Mouse (Mus musculus): ENCODE data around the gene Tdpoz1. TPM values are rescaled to one million over a fixed set of nuclear protein-coding genes. Genes with fewer than 3 reads are reported as not detected.
"Not testable (repeated sequence)": the region's sequence is repeated elsewhere in the genome, so short reads cannot be mapped to it uniquely, and the experiment has no call there.

The Tdpoz1 gene
- total RNA-seq (2021): not detected in 2 replicates
- long read RNA-seq, experiment 1: 0 reads
- long read RNA-seq, experiment 2: 0 reads

DNA sequence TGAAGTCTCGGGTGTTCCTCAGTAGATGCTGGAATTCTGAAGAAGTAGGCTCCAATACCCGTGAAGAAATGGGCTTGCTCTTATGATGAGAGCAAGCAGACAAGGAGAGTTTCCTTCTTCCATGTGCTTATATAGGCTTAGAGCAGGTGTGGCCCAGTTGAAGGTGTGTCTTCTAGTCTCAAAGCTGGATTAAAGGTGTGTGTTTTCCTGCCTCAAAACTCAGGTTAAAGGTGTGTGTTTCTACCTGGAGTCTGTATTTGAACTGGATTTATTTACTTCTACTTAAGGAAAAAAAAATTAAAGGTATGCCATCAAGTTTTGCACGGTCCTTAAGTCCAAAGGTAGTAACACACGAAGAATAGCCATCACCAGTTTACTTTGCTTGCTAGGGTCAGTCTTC lies at the start of gene Tdpoz1:
Gene Tdpoz1 (minus strand): TSS at position 101 of the 400 bp plus-strand sequence.
- DNase-seq: not testable (repeated sequence)

DNA sequence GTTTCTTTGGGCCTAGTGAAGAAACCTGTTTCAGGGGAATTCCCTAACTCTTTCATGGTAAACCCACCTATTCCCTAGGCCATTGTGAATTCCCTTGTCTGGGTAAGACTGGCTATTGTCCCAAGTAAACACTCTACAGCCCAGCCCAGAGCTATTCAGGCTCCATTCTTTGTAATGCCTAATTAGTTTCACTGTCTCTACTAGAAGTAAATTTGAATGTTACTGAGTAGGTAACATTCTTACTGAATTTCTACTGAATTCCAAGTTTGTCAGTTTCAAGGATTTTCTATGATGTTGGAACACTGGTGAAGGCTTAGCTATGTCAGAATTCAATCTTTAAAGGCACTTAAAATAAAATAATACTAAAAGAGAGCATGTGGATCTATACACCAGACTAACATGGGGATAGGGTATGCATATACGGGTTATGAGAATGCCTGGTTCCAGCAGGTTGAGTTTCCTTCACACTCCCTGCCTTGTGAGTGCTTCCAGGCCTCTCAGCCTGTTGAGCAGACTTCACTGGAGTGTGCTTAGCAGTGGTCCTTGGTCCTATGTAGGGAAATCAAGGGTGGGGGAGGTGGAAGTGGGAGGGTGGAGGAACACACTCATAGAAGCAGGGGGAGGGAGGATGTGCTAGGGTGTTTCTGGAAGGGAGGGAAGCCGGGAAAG lies 33.0 kb upstream of the Tdpoz1 start:
- DNase-seq: not testable (repeated sequence)

DNA sequence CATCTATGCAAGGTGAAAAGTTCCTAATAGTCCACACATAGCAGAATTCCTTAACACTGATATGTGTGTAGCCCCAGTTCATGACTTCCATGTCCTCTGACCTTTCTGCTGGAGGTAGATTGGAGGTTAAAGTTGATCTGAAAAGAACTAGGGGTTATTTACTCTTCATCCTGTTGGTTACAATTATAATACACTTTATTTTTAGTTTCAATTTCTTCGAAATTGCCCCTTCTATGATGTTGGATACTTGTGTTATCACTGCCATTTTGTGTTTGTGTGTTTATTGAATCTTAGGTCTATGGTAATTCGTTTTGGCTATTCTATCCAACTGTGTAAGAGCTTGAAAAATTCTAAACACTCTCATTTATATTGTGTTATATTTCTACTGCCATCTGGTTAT lies 16.9 kb upstream of the Tdpoz1 start, which contains the start of gene Gm37596:
Gene Gm37596 (minus strand): TSS at position 101 of the 400 bp plus-strand sequence.
- not testable (repeated sequence) for DNase-seq

DNA sequence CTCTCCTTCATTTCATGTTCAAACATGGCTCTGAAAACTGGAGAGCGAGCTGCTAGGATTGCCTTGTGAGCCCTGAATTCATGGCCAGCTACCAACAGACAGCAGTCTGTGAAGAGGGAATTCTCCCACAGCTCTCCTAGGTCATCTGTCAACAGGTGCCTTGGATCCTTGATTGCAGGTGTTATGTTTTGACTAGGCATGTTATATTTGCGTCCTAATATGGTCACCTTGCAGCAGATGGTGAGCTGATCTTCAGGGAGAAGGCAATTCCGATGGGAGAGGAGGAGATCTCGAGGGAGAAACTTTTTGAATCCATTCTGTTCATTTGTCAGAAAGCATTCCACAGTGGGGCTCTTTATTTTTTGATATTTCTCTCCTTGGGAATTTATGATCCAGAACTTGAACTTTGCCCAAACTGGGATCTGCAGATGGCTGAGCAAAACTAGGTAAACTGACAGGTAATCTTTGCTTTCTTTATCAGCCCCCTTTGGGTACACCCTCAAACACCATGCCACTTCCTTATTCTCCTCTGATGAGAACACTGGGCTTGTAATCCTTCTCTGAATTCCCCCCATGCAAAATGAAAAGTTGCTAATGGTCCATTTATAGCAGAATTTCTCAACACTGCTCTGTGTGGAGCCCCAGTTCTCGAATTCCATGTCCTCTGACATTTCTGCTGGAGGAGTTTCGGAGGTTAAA lies 5.2 kb downstream of the Tdpoz1 start:
- not testable (repeated sequence) for DNase-seq

DNA sequence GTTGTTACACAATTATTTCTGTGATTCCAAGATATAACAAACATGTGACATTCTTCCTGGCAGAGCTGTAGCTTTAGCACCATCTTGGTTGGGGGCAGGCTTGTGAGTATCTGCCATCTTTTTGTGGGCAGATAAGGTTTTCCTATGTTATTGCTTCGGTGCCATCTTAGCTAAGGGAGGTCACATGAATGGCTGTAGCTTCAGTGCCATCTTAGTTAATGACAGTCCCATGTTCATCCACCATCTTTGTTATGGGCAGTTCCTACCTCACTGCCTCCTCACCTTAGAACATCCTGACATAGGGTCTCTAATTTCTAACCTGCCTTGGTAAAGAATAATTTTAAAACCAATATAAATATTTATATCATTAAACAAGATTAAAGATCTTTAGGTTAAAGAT lies 21.9 kb downstream of the Tdpoz1 start:
- DNase-seq: no peak

DNA sequence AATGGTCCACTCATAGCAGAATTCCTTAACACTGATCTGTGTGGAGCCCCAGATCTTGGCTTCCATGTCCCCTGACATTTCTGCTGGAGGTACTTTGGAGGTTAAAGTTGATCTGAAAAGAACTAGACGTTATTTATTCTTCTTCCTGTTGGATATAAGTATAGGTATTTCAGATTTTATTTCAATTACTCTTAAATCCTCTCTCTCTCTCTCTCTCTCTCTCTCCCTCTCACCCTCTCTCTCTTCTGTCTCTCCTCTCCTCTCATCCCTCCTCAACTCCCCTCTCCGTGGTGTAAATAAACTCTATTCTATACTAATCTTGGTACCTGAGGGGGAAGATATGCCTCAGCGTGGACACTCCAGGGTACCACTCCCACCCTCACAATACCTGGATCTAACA lies 23.5 kb downstream of the Tdpoz1 start, which contains the start of gene Tdpoz2:
Gene Tdpoz2 (minus strand): TSS at position 101 of the 400 bp plus-strand sequence.
- DNase-seq: no peak

DNA sequence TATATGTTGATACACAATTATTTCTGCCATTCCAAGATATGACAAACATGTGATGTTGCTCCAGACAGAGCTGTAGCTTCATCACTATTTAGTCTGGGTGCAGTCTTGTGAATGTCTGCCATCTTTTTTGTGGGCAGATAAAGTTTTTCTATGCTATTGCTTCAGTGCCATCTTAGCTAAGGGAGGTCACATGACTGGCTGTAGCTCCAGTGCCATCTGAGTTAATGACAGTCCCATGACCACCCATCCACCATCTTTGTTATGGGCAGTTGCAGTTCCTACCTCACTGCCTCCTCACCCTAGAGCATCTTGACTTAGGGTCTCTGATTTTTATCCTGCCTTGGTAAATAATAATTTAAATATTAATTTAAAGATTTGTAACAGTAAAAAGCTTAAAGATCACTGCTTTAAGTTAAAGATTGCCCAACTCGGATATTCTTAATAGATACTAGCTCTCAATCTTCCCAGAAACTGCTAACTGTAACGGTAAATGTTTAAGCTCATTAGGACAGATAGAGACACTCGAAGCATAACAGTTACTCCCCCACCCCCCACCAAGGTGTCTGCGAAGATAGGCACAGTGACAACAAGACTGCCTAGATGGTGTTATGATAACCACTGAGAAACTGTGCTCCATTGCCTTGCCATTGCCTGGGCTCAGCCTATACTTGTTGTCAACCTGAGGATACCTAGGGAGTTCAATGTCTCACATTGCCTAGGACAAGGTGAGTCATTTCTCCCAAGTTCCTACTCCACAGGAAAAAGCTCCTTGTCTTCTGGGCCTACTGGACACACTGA lies 45.0 kb downstream of the Tdpoz1 start:
- DNase-seq: not testable (repeated sequence)

Other genes starting within 250 kb of the Tdpoz1 start
- 0.34 and 0.37 TPM in 2 replicates for gene Tchh, start 234.0 kb downstream of the Tdpoz1 start, total RNA-seq (2021)
- gene Tchhl1, start 207.6 kb downstream of the Tdpoz1 start, total RNA-seq (2021): 0.15 TPM in 1 of 2 replicates, not detected in the other
- 217 and 219 TPM in 2 replicates for gene S100a11, start 155.8 kb downstream of the Tdpoz1 start, total RNA-seq (2021)
- 166 and 194 TPM in 2 replicates for gene S100a10, start 121.2 kb downstream of the Tdpoz1 start, total RNA-seq (2021)
- 0.56 and 1.4 TPM in 2 replicates for gene Tdpoz2, start 23.6 kb downstream of the Tdpoz1 start, total RNA-seq (2021)
- not detected in 2 replicates for gene Gm37596, start 16.8 kb upstream of the Tdpoz1 start, total RNA-seq (2021)
- not detected in 2 replicates for gene Gm5773, start 96.7 kb upstream of the Tdpoz1 start, total RNA-seq (2021)
- gene Tdpoz4, start 120.1 kb upstream of the Tdpoz1 start, total RNA-seq (2021): not detected in 2 replicates
- gene Tdpoz3, start 149.7 kb upstream of the Tdpoz1 start, total RNA-seq (2021): not detected in 2 replicates